ENCODE assay signal across 8 mouse cellular contexts in the genomic region with DNA sequence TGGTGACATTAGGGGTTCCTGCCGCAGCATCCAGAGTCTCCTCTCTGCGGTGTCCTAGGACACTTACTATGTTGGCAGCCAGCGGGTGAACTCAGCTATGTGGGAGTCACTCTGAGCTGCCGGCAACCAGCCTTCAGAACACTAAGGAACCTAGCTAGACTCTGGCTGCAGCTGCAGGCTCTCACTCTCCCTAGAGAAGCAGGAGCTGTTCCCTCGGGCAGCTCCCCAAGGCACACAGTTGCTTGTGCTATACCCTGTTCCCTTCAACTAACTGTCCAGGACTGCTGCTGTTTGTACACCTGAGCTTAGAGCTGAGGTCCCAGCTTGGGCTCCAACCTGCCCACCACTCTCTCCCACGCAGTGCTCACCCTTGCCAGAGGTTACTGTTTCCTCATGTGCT.
DNase-seq lines count a peak whose midpoint lies in the region.

No protein-coding gene starts in this region.

- intact Hi-C loops in heart, postnatal 25 days (cut with DNase I): loop anchor here (2.0 to 5.0 kb wide), 3 partner anchors 33 to 121 kb away; a partner anchor contains a TSS
- intact Hi-C loops in heart, postnatal 10 days (cut with DNase I): loop anchor here (5.0 kb wide), 1 partner anchor 52 kb away; no protein-coding TSS in a partner anchor

- DNase-seq in heart, adult 18-20 months: peak; percentile 31 to 41
- DNase-seq in heart, postnatal 25 days (ENCODE audit: low spot score): no peak
- peak; percentile 39 for DNase-seq in ovary, postnatal 36 days (ENCODE audit: low spot score)
- DNase-seq in ovary, postnatal 10 days (ENCODE audit: low spot score): no peak
- peak; percentile 48 to 49 for DNase-seq in heart, postnatal 10 days
- DNase-seq in testis, postnatal 10 days (ENCODE audit: low spot score): peak; percentile 57
- no peak for DNase-seq in cerebellum, postnatal 36 days
- DNase-seq in cerebellum, postnatal 10 days: no peak

Comparison
In these comparisons a context has a peak if more than half of its experiments do, and no peak if none do; other contexts are left out.
1. DNase-seq: peak in heart, adult 18-20 months (2 of 2), ovary, postnatal 36 days (single experiment), heart, postnatal 10 days (2 of 2) and testis, postnatal 10 days (single experiment); none in heart, postnatal 25 days (single experiment), ovary, postnatal 10 days (single experiment), cerebellum, postnatal 36 days (0 of 2) and cerebellum, postnatal 10 days (0 of 2).